Mouse (Mus musculus) spleen, adult 2 months (tissue): Measurements from ENCODE around the gene Map3k3. TPM values are rescaled to one million over a fixed set of nuclear protein-coding genes. Genes with fewer than 3 reads are reported as not detected.

Experiments used
- DNase-seq, 2 experiments: peaks; one replicate each; pipeline versions ENCODE4 v3.0.0 to v3.0.0-alpha.2; 2012 to 2021; ENCODE audit warnings: low spot score in 2 of 2, low read depth in 1 of 2
- H3K27ac ChIP-seq: fragments of 200-500 bp; 2 replicates; pipeline ENCODE4 v1.5.1; 2012; ENCODE audit warnings: low read length, inconsistent platforms; ENCODE audit not compliant: insufficient read depth
- H3K27me3 ChIP-seq: fragments of 200-500 bp; 2 replicates; pipeline ENCODE4 v1.6.1; 2012; ENCODE audit warnings: mild to moderate bottlenecking, moderate library complexity, low read length, inconsistent platforms; ENCODE audit not compliant: control insufficient read depth, insufficient read depth
- H3K36me3 ChIP-seq: fragments of 200-500 bp; 2 replicates; pipeline ENCODE4 v1.6.1; 2012; ENCODE audit warnings: mild to moderate bottlenecking, low read length, inconsistent platforms; ENCODE audit not compliant: control insufficient read depth, insufficient read depth
- H3K4me1 ChIP-seq: fragments of 200-500 bp; 2 replicates; pipeline ENCODE4 v1.6.1; 2011; ENCODE audit warnings: inconsistent platforms; ENCODE audit not compliant: control insufficient read depth, insufficient read depth, insufficient read length
- H3K4me3 ChIP-seq: fragments of 200-500 bp; 2 replicates; pipeline ENCODE4 v1.5.1; 2011; ENCODE audit warnings: mild to moderate bottlenecking, inconsistent platforms; ENCODE audit not compliant: insufficient read depth, insufficient read length; ENCODE audit errors: extremely low read depth
- CTCF ChIP-seq: fragments of 200-500 bp; IDR thresholded peaks from 2 replicates; pipeline ENCODE4 v1.5.1; 2011; ENCODE audit warnings: mild to moderate bottlenecking, inconsistent platforms; ENCODE audit not compliant: insufficient read depth, insufficient read length, insufficient replicate concordance; ENCODE audit errors: extremely low read depth
- POLR2A ChIP-seq: fragments of 200-500 bp; IDR thresholded peaks from 2 replicates; pipeline ENCODE4 v1.6.1; 2011; ENCODE audit warnings: low read depth, low read length, inconsistent platforms
- WGBS: fragments of 180-500 bp; shearing (Covaris S2); methylation state at CpG from one replicate; pipeline ENCODE4 v1.1.7; 2018; 5-methylcytosine and 5-hydroxymethylcytosine counted together
- polyA plus RNA-seq: library from polyadenylated mRNA; depleted of rRNA; stranded (reverse); fragments of >200 nt; gene quantifications from 2 replicates; pipeline ENCODE4 v1.2.3, GENCODE M21; 2012

Map3k3 gene
- polyA plus RNA-seq, 1 experiment, result 34.1 TPM

GRCm38 (mm10) chr11:106152132-106152531 is 67.7 kb downstream of the Map3k3 start:
- Histone ChIP-seq H3K36me3 (peaks cover 52% of the 10 kb centered on the region), H3K4me1 (peaks cover 10% of the 10 kb centered on the region; the same call in 1 of the 2 replicates), H3K27me3 (no peaks in the 10 kb centered on the region), H3K4me3 (no peak overlapping the region), H3K27ac (no peak overlapping the region)
- WGBS, result 81% methylated on average over 8 of the region's 8 CpGs
- DNase-seq, result no peak
- no peak for TF ChIP-seq POLR2A

GRCm38 (mm10) chr11:106154091-106154490 is 69.7 kb downstream of the Map3k3 start:
- Histone ChIP-seq H3K36me3 (peaks cover 62% of the 10 kb centered on the region), H3K27ac (0 out of 2 replicates have a peak overlapping the region, but pooled peaks have one; percentile 25)
- DNase-seq, result no peak

DNA sequence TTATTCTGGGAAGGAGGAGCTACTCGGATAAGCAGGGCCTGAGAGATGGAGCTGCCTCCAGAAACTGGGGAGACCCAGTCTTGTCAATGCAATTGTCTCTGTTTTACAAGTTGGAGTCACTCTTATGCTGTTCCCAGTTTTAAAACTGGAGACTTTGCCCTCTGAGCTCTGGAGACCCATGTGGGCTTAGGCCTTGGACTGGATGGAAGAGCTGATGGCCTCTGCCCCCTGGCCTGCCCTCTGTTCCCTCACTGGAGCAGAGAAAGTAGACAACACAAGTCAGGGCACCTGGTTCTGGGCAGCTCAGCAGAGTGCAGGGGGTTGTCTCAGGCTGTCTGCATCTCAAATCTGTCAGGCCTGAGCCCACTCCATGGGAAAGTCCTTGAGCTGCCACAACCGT is 70.4 kb downstream of the Map3k3 start:
- peaks cover 12% of the 10 kb centered on the region; the same call in 1 of the 2 replicates for H3K4me1 ChIP-seq
- no peak for DNase-seq

More at GRCm38 (mm10) chr11:106154091-106154490, 69.7 kb downstream of the Map3k3 start:
- TF ChIP-seq POLR2A, result no peak
- no peak for TF ChIP-seq CTCF
- Histone ChIP-seq H3K27me3 (no peaks in the 10 kb centered on the region), H3K4me1 (peaks cover 12% of the 10 kb centered on the region; the same call in 1 of the 2 replicates), H3K4me3 (no peak overlapping the region)
- WGBS, result 76% methylated on average over 5 of the region's 5 CpGs

DNA sequence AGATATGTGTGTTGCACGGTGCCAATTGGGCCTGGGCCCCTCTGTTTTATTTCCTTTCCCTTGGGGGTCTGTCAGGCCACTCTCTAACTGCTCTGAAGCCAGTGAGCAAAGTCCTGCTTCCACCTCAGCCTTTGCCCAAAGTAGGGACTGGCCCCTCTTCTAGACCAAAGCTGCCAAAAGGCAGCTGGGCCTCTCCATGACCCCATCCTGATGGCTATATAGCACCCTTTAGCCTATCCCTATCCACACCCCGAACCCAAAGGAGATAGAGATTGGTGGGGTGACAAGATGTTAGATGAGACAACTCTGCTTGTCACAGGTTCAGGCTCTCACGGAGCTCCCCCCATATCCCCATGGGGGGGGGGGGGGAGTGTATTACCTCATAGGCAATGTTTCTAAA is 71.3 kb downstream of the Map3k3 start:
- WGBS, result 38% methylated on average over 3 of the region's 3 CpGs
- DNase-seq, result no peak
- Histone ChIP-seq H3K36me3 (peaks cover 52% of the 10 kb centered on the region), H3K4me1 (peaks cover 12% of the 10 kb centered on the region; the same call in 1 of the 2 replicates), H3K27me3 (no peaks in the 10 kb centered on the region), H3K27ac (peak overlapping the region; percentile 42; the same call in 1 of the 2 replicates), H3K4me3 (no peak overlapping the region)
- TF ChIP-seq POLR2A, result no peak
- TF ChIP-seq CTCF, result no peak

More for the DNA sequence above, 70.4 kb downstream of the Map3k3 start:
- TF ChIP-seq POLR2A, result no peak
- no peak for TF ChIP-seq CTCF
- WGBS, result 83% methylated on average over 2 of the region's 2 CpGs
- 0 out of 2 replicates have a peak overlapping the region, but pooled peaks have one; percentile 10 for H3K27ac ChIP-seq
- no peak overlapping the region for H3K4me3 ChIP-seq
- H3K36me3 ChIP-seq, result peaks cover 57% of the 10 kb centered on the region
- no peaks in the 10 kb centered on the region for H3K27me3 ChIP-seq

DNA sequence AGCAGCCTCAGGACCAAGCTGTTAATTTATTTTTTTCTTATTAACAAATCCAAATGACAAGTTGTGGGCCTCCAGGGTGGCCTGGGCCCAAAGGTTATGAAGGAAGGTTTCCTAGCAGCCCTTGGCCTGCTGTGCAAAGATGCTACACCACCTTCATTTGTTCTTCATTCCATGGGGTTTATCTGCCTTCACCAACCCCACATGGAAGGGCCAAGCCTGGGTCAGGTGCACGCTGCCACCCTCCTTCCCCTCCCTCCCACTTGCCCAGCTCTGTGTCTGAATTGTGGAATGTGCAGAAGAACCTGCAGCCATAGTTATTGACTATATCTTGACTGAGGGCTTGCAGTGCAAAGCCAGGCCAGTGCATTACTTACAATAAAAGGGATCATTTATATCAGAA is 71.8 kb downstream of the Map3k3 start:
- WGBS, result 66% methylated on average over 1 of the region's 1 CpGs
- H3K36me3 ChIP-seq, result peaks cover 49% of the 10 kb centered on the region
- peak overlapping the region; percentile 25; the same call in 1 of the 2 replicates for H3K27ac ChIP-seq

GRCm38 (mm10) chr11:106157154-106157553 is 72.7 kb downstream of the Map3k3 start:
- peaks cover 42% of the 10 kb centered on the region for H3K36me3 ChIP-seq
- H3K27ac ChIP-seq, result peak overlapping the region; percentile 99
- peaks cover 22% of the 10 kb centered on the region; the same call in 1 of the 2 replicates for H3K4me1 ChIP-seq
- no peak for TF ChIP-seq CTCF
- no peak for TF ChIP-seq POLR2A
- no peaks in the 10 kb centered on the region for H3K27me3 ChIP-seq
- WGBS, result 68% methylated on average over 7 of the region's 7 CpGs
- peak overlapping the region; percentile 97; the same call in 1 of the 2 replicates for H3K4me3 ChIP-seq
- no peak for DNase-seq

More for the DNA sequence above, 71.8 kb downstream of the Map3k3 start:
- Histone ChIP-seq H3K27me3 (no peaks in the 10 kb centered on the region), H3K4me1 (peaks cover 16% of the 10 kb centered on the region; the same call in 1 of the 2 replicates), H3K4me3 (no peak overlapping the region)
- TF ChIP-seq POLR2A (no peak), CTCF (no peak)
- DNase-seq, result no peak
